Mouse (Mus musculus) forebrain, embryonic 11.5 days (tissue): ENCODE measurements around the gene Igf2bp3. TPM values are rescaled to one million over a fixed set of nuclear protein-coding genes. Genes with fewer than 3 reads are reported as not detected.

Source experiments
- ATAC-seq: fragments of 200-750 bp; cut with Nextera tagmentation; replicated peaks from 2 replicates; pipeline ENCODE4 v1.8.0; 2017; ENCODE audit warnings: moderate TSS enrichment; ENCODE audit not compliant: low FRiP score
- DNase-seq: peaks from one replicate; pipeline ENCODE4 v3.0.0-alpha.2; 2017; ENCODE audit warnings: low spot score
- H3K27ac ChIP-seq: fragments of 300-500 bp; sonication (generic); 2 replicates; pipeline ENCODE4 v1.5.1; 2014; ENCODE audit warnings: low read depth, low read length
- H3K27me3 ChIP-seq: fragments of 300-500 bp; sonication (generic); 2 replicates; pipeline ENCODE4 v1.6.1; 2014; ENCODE audit warnings: mild to moderate bottlenecking, low read length, mixed read lengths; ENCODE audit not compliant: control insufficient read depth, insufficient read depth
- H3K36me3 ChIP-seq: fragments of 300-500 bp; sonication (generic); 2 replicates; pipeline ENCODE4 v1.6.1; 2014; ENCODE audit warnings: mild to moderate bottlenecking, low read length, moderate library complexity, mixed read lengths; ENCODE audit not compliant: control insufficient read depth, insufficient read depth
- H3K4me1 ChIP-seq: fragments of 300-500 bp; sonication (generic); replicated peaks from 2 replicates; pipeline ENCODE4 v1.6.1; 2014; ENCODE audit warnings: low read length, mixed read lengths; ENCODE audit not compliant: control insufficient read depth, insufficient read depth
- H3K4me2 ChIP-seq: fragments of 300-500 bp; sonication (generic); 2 replicates; pipeline ENCODE4 v1.6.1; 2014; ENCODE audit warnings: low read depth, mild to moderate bottlenecking, low read length, moderate library complexity, mixed read lengths; ENCODE audit not compliant: severe bottlenecking
- H3K4me3 ChIP-seq: fragments of 300-500 bp; sonication (generic); 2 replicates; pipeline ENCODE4 v1.5.1; 2014; ENCODE audit warnings: low read depth, low read length
- H3K9ac ChIP-seq: fragments of 300-500 bp; sonication (generic); 2 replicates; pipeline ENCODE4 v1.6.1; 2014; ENCODE audit warnings: low read length
- H3K9me3 ChIP-seq: fragments of 300-500 bp; sonication (generic); 2 replicates; pipeline ENCODE4 v1.6.1; 2016; ENCODE audit warnings: low read length, mixed read lengths; ENCODE audit not compliant: control insufficient read depth
- WGBS: fragments of 180-500 bp; shearing (Covaris S2); extraction: QIAGEN DNeasy Blood & Tissue Kit; methylation state at CpG from one replicate; pipeline ENCODE4 v1.1.7; 2014; 5-methylcytosine and 5-hydroxymethylcytosine counted together
- polyA plus RNA-seq: library from polyadenylated mRNA; unstranded; fragments of >200 nt; fragmentation: Nextera tagmentation; extraction: Ambion mirVana; gene quantifications from 2 replicates; pipeline ENCODE4 v1.2.1, GENCODE M21; 2014

Igf2bp3 gene
- polyA plus RNA-seq, 1 experiment from 2014 or later = 132 TPM

GRCm38 (mm10) chr6:49050677-49051410, 163.9 kb downstream of the Igf2bp3 start:
- Histone ChIP-seq H3K4me1 (peaks cover 8% of the 10 kb centered on the region; the same call in 1 of the 2 replicates), H3K27me3 (no peaks in the 10 kb centered on the region), H3K27ac (no peak overlapping the region), H3K9me3 (no peaks in the 10 kb centered on the region), H3K4me3 (no peak overlapping the region), H3K36me3 (no peaks in the 10 kb centered on the region), H3K4me2 (no peak overlapping the region), H3K9ac (no peak overlapping the region)
- ATAC-seq (no peak), DNase-seq (no peak)
- 45% methylated on average over 11 of the region's 11 CpGs for WGBS

GRCm38 (mm10) chr6:49048395-49048794, 166.4 kb downstream of the Igf2bp3 start:
- no peak overlapping the region for H3K9ac ChIP-seq
- no peak for DNase-seq
- no peak for ATAC-seq
- H3K36me3 ChIP-seq = no peaks in the 10 kb centered on the region
- no peak overlapping the region for H3K27ac ChIP-seq
- H3K4me1 ChIP-seq = 0 out of 2 replicates have a peak, but pooled peaks cover 2% of the 10 kb centered on the region
- H3K27me3 ChIP-seq = no peaks in the 10 kb centered on the region
- no peak overlapping the region for H3K4me2 ChIP-seq
- WGBS = 88% methylated on average over 10 of the region's 10 CpGs
- H3K9me3 ChIP-seq = no peaks in the 10 kb centered on the region
- no peak overlapping the region for H3K4me3 ChIP-seq

GRCm38 (mm10) chr6:49047848-49048247, 166.9 kb downstream of the Igf2bp3 start:
- DNase-seq = no peak
- 0 out of 2 replicates have a peak, but pooled peaks cover 2% of the 10 kb centered on the region for H3K4me1 ChIP-seq
- no peak overlapping the region for H3K4me3 ChIP-seq
- WGBS = 81% methylated on average over 10 of the region's 10 CpGs
- no peak for ATAC-seq
- H3K9me3 ChIP-seq = no peaks in the 10 kb centered on the region
- H3K27ac ChIP-seq = no peak overlapping the region
- no peak overlapping the region for H3K4me2 ChIP-seq
- no peak overlapping the region for H3K9ac ChIP-seq
- no peaks in the 10 kb centered on the region for H3K27me3 ChIP-seq
- no peaks in the 10 kb centered on the region for H3K36me3 ChIP-seq

- no peak overlapping the region for H3K27ac ChIP-seq
- H3K4me2 ChIP-seq = no peak overlapping the region
- WGBS = 85% methylated on average over 8 of the region's 8 CpGs
- no peak for ATAC-seq
- H3K36me3 ChIP-seq = no peaks in the 10 kb centered on the region
- H3K4me1 ChIP-seq = 0 out of 2 replicates have a peak, but pooled peaks cover 2% of the 10 kb centered on the region
- DNase-seq = no peak
- H3K27me3 ChIP-seq = no peaks in the 10 kb centered on the region
- no peak overlapping the region for H3K4me3 ChIP-seq
- H3K9me3 ChIP-seq = no peaks in the 10 kb centered on the region
- H3K9ac ChIP-seq = no peak overlapping the region
Measured at GRCm38 (mm10) chr6:49046976-49047375, 167.8 kb downstream of the Igf2bp3 start.

- Histone ChIP-seq H3K27me3 (no peaks in the 10 kb centered on the region), H3K4me1 (0 out of 2 replicates have a peak, but pooled peaks cover 2% of the 10 kb centered on the region), H3K4me2 (no peak overlapping the region), H3K9ac (no peak overlapping the region), H3K4me3 (no peak overlapping the region), H3K27ac (no peak overlapping the region), H3K9me3 (no peaks in the 10 kb centered on the region), H3K36me3 (no peaks in the 10 kb centered on the region)
- DNase-seq = no peak
- no peak for ATAC-seq
- WGBS = 76% methylated on average over 6 of the region's 6 CpGs
Measured at GRCm38 (mm10) chr6:49046502-49046901, 168.3 kb downstream of the Igf2bp3 start.

GRCm38 (mm10) chr6:49039470-49040180, 175.1 kb downstream of the Igf2bp3 start:
- Histone ChIP-seq H3K36me3 (no peaks in the 10 kb centered on the region), H3K4me1 (0 out of 2 replicates have a peak, but pooled peaks cover 4% of the 10 kb centered on the region), H3K9me3 (no peaks in the 10 kb centered on the region), H3K27me3 (no peaks in the 10 kb centered on the region; the same call in 1 of the 2 replicates), H3K4me3 (peak overlapping the region; percentile 19; the same call in 1 of the 2 replicates), H3K4me2 (peak overlapping the region; percentile 44), H3K27ac (no peak overlapping the region), H3K9ac (peak overlapping the region; percentile 48)
- 11% methylated on average over 18 of the region's 18 CpGs for WGBS
- no peak for ATAC-seq
- peak; percentile 76 for DNase-seq

- Histone ChIP-seq H3K4me2 (no peak overlapping the region), H3K27me3 (no peaks in the 10 kb centered on the region; the same call in 1 of the 2 replicates), H3K4me3 (no peak overlapping the region), H3K27ac (no peak overlapping the region), H3K9ac (no peak overlapping the region), H3K9me3 (no peaks in the 10 kb centered on the region), H3K36me3 (no peaks in the 10 kb centered on the region), H3K4me1 (peaks cover 4% of the 10 kb centered on the region; the same call in 1 of the 2 replicates)
- DNase-seq = no peak
- 60% methylated on average over 12 of the region's 12 CpGs for WGBS
- no peak for ATAC-seq
Measured at GRCm38 (mm10) chr6:49037268-49037662, 177.5 kb downstream of the Igf2bp3 start.

- no peak for ATAC-seq
- WGBS = 47% methylated on average over 28 of the region's 28 CpGs
- Histone ChIP-seq H3K4me2 (0 out of 2 replicates have a peak within 1 kb of the TSS, but pooled peaks have one; percentile 6), H3K27ac (no peak within 1 kb of the TSS), H3K9ac (no peak within 1 kb of the TSS), H3K36me3 (no peaks in the 10 kb centered on the region), H3K4me3 (no peak within 1 kb of the TSS), H3K27me3 (no peaks in the 10 kb centered on the region; the same call in 1 of the 2 replicates), H3K9me3 (no peaks in the 10 kb centered on the region), H3K4me1 (peaks cover 4% of the 10 kb centered on the region; the same call in 1 of the 2 replicates)
- no peak for DNase-seq
Measured at GRCm38 (mm10) chr6:49036275-49037267, 178.2 kb downstream of the Igf2bp3 start, which contains the start of gene Gpnmb. Gpnmb (plus strand) TSS chr6:49036546.
